In genomic region chr1:90493481-90493880, GRCm38 (mm10) we compare ENCODE assay signal across 16 mouse cellular contexts.
A peak's percentile ranks its signal among the peaks of the same experiment; 100 is the strongest.
DNase-seq lines count a peak whose midpoint lies in the region; TF ChIP-seq lines count a peak whose summit lies in the region.
"Had no signal": no experiment of that assay in that cellular context is flagged by ENCODE, and none has a peak within 500 bp of the region (broad histone marks: within the 10 kb centered on the region; RNA-seq: fewer than 3 reads in every experiment).

No protein-coding gene starts in this region.

- no peaks in the 10 kb centered on the region for H3K27me3 ChIP-seq in heart, adult 2 months (ENCODE audit: control insufficient read depth, insufficient read depth, low read length)
- H3K27me3 ChIP-seq: embryonic facial prominence, embryonic 13.5 days; forebrain, embryonic 13.5 days; intestine, embryonic 15.5 days; liver, embryonic 13.5 days; midbrain, embryonic 15.5 days had no signal

- no peak for TF ChIP-seq CTCF in heart, adult 2 months (IDR thresholded peaks at IDR 0.05)

- no peak overlapping the region for H3K4me3 ChIP-seq in heart, adult 2 months
- H3K4me3 ChIP-seq: embryonic facial prominence, embryonic 13.5 days; forebrain, embryonic 13.5 days; heart, embryonic 10.5 days; intestine, embryonic 15.5 days; liver, embryonic 13.5 days; midbrain, embryonic 15.5 days had no signal

- intact Hi-C loops in heart, adult 2 months (cut with DNase I): loop anchor here (2.0 to 5.0 kb wide), 3 partner anchors 71 to 331 kb away; no protein-coding TSS in a partner anchor
- intact Hi-C loops in heart, postnatal 14 days (cut with DNase I): loop anchor here (10.0 kb wide), 1 partner anchor 439 kb away; no protein-coding TSS in a partner anchor

- H3K79me2 ChIP-seq in heart, adult 2 months (replicated peaks; ENCODE audit: control insufficient read depth, insufficient read depth, low read length): no peaks in the 10 kb centered on the region

- no peak overlapping the region for H3K9ac ChIP-seq in heart, adult 2 months (ENCODE audit: low read depth, low read length)
- H3K9ac ChIP-seq: embryonic facial prominence, embryonic 13.5 days; forebrain, embryonic 13.5 days; intestine, embryonic 15.5 days; liver, embryonic 13.5 days; midbrain, embryonic 15.5 days had no signal

- H3K36me3 ChIP-seq in heart, adult 2 months (ENCODE audit: control insufficient read depth, insufficient read depth, low read length): no peaks in the 10 kb centered on the region
- H3K36me3 ChIP-seq: embryonic facial prominence, embryonic 13.5 days; heart, embryonic 10.5 days; intestine, embryonic 15.5 days; liver, embryonic 13.5 days; midbrain, embryonic 15.5 days had no signal

- 35% methylated on average over 7 of the region's 7 CpGs for WGBS in heart, adult 2 months

- peak; percentile 35 to 45 for DNase-seq in heart, adult 2 months
- DNase-seq in heart, postnatal 14 days: no peak
- DNase-seq in ES-CJ7 (ENCODE audit: low read depth, low spot score): peak; percentile 36
- DNase-seq in embryo, embryonic 10.5 days (ENCODE audit: low spot score): peak; percentile 31
- DNase-seq in lung, postnatal 10 days: peak; percentile 12
- DNase-seq in urinary bladder, adult 2 months (ENCODE audit: low spot score): no peak
- no peak for DNase-seq in cerebellum, postnatal 10 days
- DNase-seq: adrenal gland, postnatal 25 days; cerebellum, adult 9-11 months; kidney, postnatal 10 days; liver, embryonic 13.5 days had no signal

- no peak for TF ChIP-seq EP300 in heart, adult 2 months (IDR thresholded peaks at IDR 0.05; ENCODE audit: insufficient read depth, low read depth, low read length)

- H3K27ac ChIP-seq in heart, adult 2 months: peak overlapping the region; percentile 73
- H3K27ac ChIP-seq: embryonic facial prominence, embryonic 13.5 days; forebrain, embryonic 13.5 days; heart, embryonic 10.5 days; intestine, embryonic 15.5 days; liver, embryonic 13.5 days; midbrain, embryonic 15.5 days had no signal

- no peak for TF ChIP-seq POLR2A in heart, adult 2 months (IDR thresholded peaks at IDR 0.05; ENCODE audit: insufficient read depth, low read depth, low read length)

- H3K4me1 ChIP-seq in heart, adult 2 months (ENCODE audit: control insufficient read depth, insufficient read depth, low read length): peaks cover 30% of the 10 kb centered on the region
- H3K4me1 ChIP-seq: heart, embryonic 10.5 days; liver, embryonic 13.5 days; midbrain, embryonic 15.5 days had no signal

Comparison
In these comparisons a context has a peak if more than half of its experiments do, and no peak if none do; other contexts are left out.
1. DNase-seq: peak in heart, adult 2 months (2 of 2), ES-CJ7 (single experiment), embryo, embryonic 10.5 days (single experiment) and lung, postnatal 10 days (single experiment); none in heart, postnatal 14 days (0 of 2), urinary bladder, adult 2 months (single experiment) and cerebellum, postnatal 10 days (0 of 2).